ENCODE assay signal across 19 mouse cellular contexts in the genomic region with DNA sequence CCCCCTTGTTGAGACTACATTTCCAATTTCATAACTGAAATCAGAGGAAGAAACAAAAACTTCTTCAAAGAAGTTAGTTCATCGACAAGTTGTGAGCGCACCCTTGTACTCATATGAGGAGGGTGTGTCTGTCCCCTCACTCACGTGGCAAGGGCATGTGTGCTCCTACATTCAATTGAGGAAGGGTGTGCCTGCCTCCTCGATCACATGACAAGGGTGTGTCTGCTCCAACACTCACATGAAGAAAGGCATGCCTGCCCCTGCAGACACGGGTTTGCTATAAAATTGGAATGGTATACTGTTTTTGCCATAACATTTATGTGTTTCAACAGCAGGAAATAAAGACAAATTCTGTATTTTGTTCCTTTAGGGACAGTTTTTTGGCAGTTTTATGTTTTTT.
"Had no signal": no experiment of that assay in that cellular context is flagged by ENCODE, and none has a peak within 500 bp of the region (broad histone marks: within the 10 kb centered on the region; RNA-seq: fewer than 3 reads in every experiment).

No protein-coding gene starts in this region.

- H3K4me1 ChIP-seq: liver, embryonic 13.5 days; midbrain, embryonic 12.5 days; neural tube, embryonic 13.5 days; stomach, embryonic 15.5 days had no signal

- H3K27me3 ChIP-seq: liver, embryonic 13.5 days; midbrain, embryonic 12.5 days; neural tube, embryonic 13.5 days; stomach, embryonic 15.5 days had no signal

- DNase-seq: kidney, adult 18-20 months; kidney, adult 9 months; kidney, postnatal 14 days; layer of hippocampus, adult 9-11 months; liver, embryonic 13.5 days; lung, adult 2 months; lung, postnatal 14 days; retina, postnatal 1 day; right cerebral cortex, postnatal 25 days; spleen, adult 18-20 months; thymus, postnatal 36 days had no signal

- H3K36me3 ChIP-seq: liver, embryonic 13.5 days; midbrain, embryonic 12.5 days; neural tube, embryonic 13.5 days; stomach, embryonic 15.5 days had no signal

- H3K9me3 ChIP-seq: liver, embryonic 13.5 days; midbrain, embryonic 12.5 days; neural tube, embryonic 13.5 days; stomach, embryonic 15.5 days had no signal

- ATAC-seq: midbrain, embryonic 16.5 days had no signal

- H3K27ac ChIP-seq: layer of hippocampus, adult 2 months; left cerebral cortex, adult 2 months; liver, embryonic 13.5 days; macrophage; midbrain, embryonic 12.5 days; neural tube, embryonic 13.5 days; stomach, embryonic 15.5 days had no signal

- H3K9ac ChIP-seq: liver, embryonic 13.5 days; midbrain, embryonic 12.5 days; neural tube, embryonic 13.5 days; stomach, embryonic 15.5 days had no signal

- H3K4me3 ChIP-seq: layer of hippocampus, adult 2 months; left cerebral cortex, adult 2 months; liver, embryonic 13.5 days; midbrain, embryonic 12.5 days; myocyte; neural tube, embryonic 13.5 days; stomach, embryonic 15.5 days had no signal
